Mouse (Mus musculus) left cerebral cortex, postnatal 4 days (tissue): ENCODE results near the gene Fxyd1. TPM values are rescaled to one million over a fixed set of nuclear protein-coding genes. Genes with fewer than 3 reads are reported as not detected.

Experiments used
- DNase-seq: peaks from one replicate; pipeline ENCODE4 v3.0.0-alpha.2; 2022
- intact Hi-C: fragments of 180-260 bp; cut with DNase I; formaldehyde crosslinking; loops from one replicate; pipeline ENCODE4 v1.15.1; 2025
- microRNA-seq: library from miRNA; unstranded; fragments of <30 nt; microRNA quantifications from one replicate; pipeline ENCODE4 v1.2.0, GENCODE M21; 2022
- total RNA-seq, 2 experiments: library from RNA; stranded (reverse); gene quantifications; 2 replicates each; pipeline ENCODE4 v1.2.3; 2021

Fxyd1 gene
- total RNA-seq, 2 experiments from 2014 or later, result 8.4 to 8.7 TPM

GRCm38 (mm10) chr7:31030717-31031116, 26.3 kb downstream of the Fxyd1 start:
- DNase-seq, result no peak
- intact Hi-C loops, result no loop called here

- no peak for DNase-seq
- intact Hi-C loops, result no loop called here
Measured at GRCm38 (mm10) chr7:31028609-31029008, 28.4 kb downstream of the Fxyd1 start.

GRCm38 (mm10) chr7:31017104-31017901, 39.7 kb downstream of the Fxyd1 start:
- intact Hi-C loops, result no loop called here
- DNase-seq, result peak; percentile 39

- DNase-seq, result peak; percentile 42
- intact Hi-C loops, result no loop called here
Measured at GRCm38 (mm10) chr7:31012971-31013370, 44.0 kb downstream of the Fxyd1 start.

GRCm38 (mm10) chr7:31008889-31009288, 48.1 kb downstream of the Fxyd1 start:
- intact Hi-C loops, result no loop called here
- DNase-seq, result no peak

- intact Hi-C loops, result no loop called here
- no peak for DNase-seq
Measured at GRCm38 (mm10) chr7:31008175-31008574, 48.8 kb downstream of the Fxyd1 start.

GRCm38 (mm10) chr7:31007775-31008174, 49.2 kb downstream of the Fxyd1 start:
- no peak for DNase-seq
- intact Hi-C loops, result no loop called here

GRCm38 (mm10) chr7:31002650-31003049, 54.3 kb downstream of the Fxyd1 start:
- intact Hi-C loops, result no loop called here
- DNase-seq, result no peak

Small RNA genes lying within 50 kb of the gene (microRNA-seq; reads per million reads assigned to microRNA genes)
- not detected for gene Mir7050

Other genes starting within 250 kb of the Fxyd1 start
- not detected for gene Ffar2, start 233.4 kb downstream of the Fxyd1 start, total RNA-seq
- gene Ffar3, start 201.0 kb downstream of the Fxyd1 start, total RNA-seq, result not detected
- not detected for gene Ffar1, start 195.6 kb downstream of the Fxyd1 start, total RNA-seq
- under 1 TPM; 0.44 to 0.48 TPM for gene Cd22, start 176.9 kb downstream of the Fxyd1 start, total RNA-seq
- gene Mag, start 142.3 kb downstream of the Fxyd1 start, total RNA-seq, result 1 to 10 TPM; 1.3 to 3.4 TPM
- not detected for gene Hamp2, start 132.5 kb downstream of the Fxyd1 start, total RNA-seq
- not detected for gene Hamp, start 113.2 kb downstream of the Fxyd1 start, total RNA-seq
- gene Usf2, start 100.4 kb downstream of the Fxyd1 start, total RNA-seq, result 100 to 1,000 TPM in 1 of 2 experiments, 10 to 100 TPM in 1; 92.8 to 105 TPM
- gene Lsr, start 83.7 kb downstream of the Fxyd1 start, total RNA-seq, result 10 to 100 TPM; 12.5 to 12.8 TPM
- under 1 TPM in 1 of 2 experiments, not detected in 1; 0.42 TPM for gene Fam187b, start 83.4 kb downstream of the Fxyd1 start, total RNA-seq
- gene Fxyd5, start 14.7 kb downstream of the Fxyd1 start, total RNA-seq, result 10 to 100 TPM; 23.5 to 25.4 TPM
- 100 to 1,000 TPM; 108 to 159 TPM for gene Fxyd7, start 5.7 kb downstream of the Fxyd1 start, total RNA-seq
- 1 to 10 TPM; 2.4 to 2.7 TPM for gene Lgi4, start 2.1 kb upstream of the Fxyd1 start, total RNA-seq
- not detected for gene Fxyd3, start 19.5 kb upstream of the Fxyd1 start, total RNA-seq
- gene Hpn, start 58.1 kb upstream of the Fxyd1 start, total RNA-seq, result 1 to 10 TPM; 1.4 to 1.6 TPM
- 10 to 100 TPM; 58.6 to 66.7 TPM for gene Scn1b, start 69.8 kb upstream of the Fxyd1 start, total RNA-seq
- 100 to 1,000 TPM; 184 to 195 TPM for gene Gramd1a, start 98.7 kb upstream of the Fxyd1 start, total RNA-seq
- gene Scgb2b2, start 233.3 kb upstream of the Fxyd1 start, total RNA-seq, result not detected
- not detected for gene Scgb1b2, start 234.6 kb upstream of the Fxyd1 start, total RNA-seq